Mouse (Mus musculus) MEL (cell line): ENCODE results near the gene Coq6. TPM values are rescaled to one million over a fixed set of nuclear protein-coding genes. Genes with fewer than 3 reads are reported as not detected.

Experiments used
- DNase-seq: peaks from one replicate; pipeline ENCODE4 v3.0.0; 2011; ENCODE audit warnings: low read depth, low spot score
- H3K27ac ChIP-seq: 2 replicates; pipeline ENCODE4 v1.5.1; 2012; ENCODE audit warnings: low read depth, mild to moderate bottlenecking, control low read depth, low read length, moderate library complexity; ENCODE audit not compliant: control insufficient read depth
- H3K27me3 ChIP-seq, 2 experiments: fragments of 150-350 bp in 1 of 2; sonication (generic) in 1 of 2; 2 replicates each; pipeline ENCODE4 v1.6.1; 2012; ENCODE audit warnings: low read length in 2 of 2, mild to moderate bottlenecking in 2 of 2, improper control_type of control experiment in 1 of 2, moderate library complexity in 1 of 2; ENCODE audit not compliant: insufficient read depth in 2 of 2, control insufficient read depth in 1 of 2
- H3K36me3 ChIP-seq, 2 experiments: 2 replicates each; pipeline ENCODE4 v1.6.1; 2012 to 2014; ENCODE audit warnings: low read length in 2 of 2, improper control_type of control experiment in 1 of 2, inconsistent platforms in 1 of 2, mild to moderate bottlenecking in 1 of 2; ENCODE audit not compliant: insufficient read depth in 2 of 2, control insufficient read depth in 1 of 2
- H3K4me1 ChIP-seq, 2 experiments: fragments of 150-350 bp in 1 of 2; sonication (generic) in 1 of 2; 2 replicates each; pipeline ENCODE4 v1.6.1; 2012; ENCODE audit warnings: low read length in 2 of 2, improper control_type of control experiment in 1 of 2, mild to moderate bottlenecking in 1 of 2; ENCODE audit not compliant: insufficient read depth in 2 of 2, control insufficient read depth in 1 of 2
- H3K4me3 ChIP-seq, 2 experiments: fragments of 150-350 bp in 1 of 2; sonication (generic) in 1 of 2; 2 replicates each; pipeline ENCODE4 v1.5.1; 2012; ENCODE audit warnings: low read depth in 2 of 2, low read length in 2 of 2, mild to moderate bottlenecking in 2 of 2, moderate library complexity in 2 of 2, control low read depth in 1 of 2, improper control_type of control experiment in 1 of 2; ENCODE audit not compliant: control insufficient read depth in 1 of 2, insufficient read depth in 1 of 2
- H3K79me2 ChIP-seq: 2 replicates; pipeline ENCODE4 v1.6.1; 2012; ENCODE audit warnings: mild to moderate bottlenecking, low read length, moderate library complexity; ENCODE audit not compliant: control insufficient read depth, poor library complexity, insufficient read depth
- H3K9ac ChIP-seq: 2 replicates; pipeline ENCODE4 v1.6.1; 2012; ENCODE audit warnings: low read depth, mild to moderate bottlenecking, control low read depth, low read length, moderate library complexity; ENCODE audit not compliant: control insufficient read depth, poor library complexity, severe bottlenecking
- H3K9me3 ChIP-seq: fragments of 150-350 bp; sonication (generic); replicated peaks from 2 replicates; pipeline ENCODE4 v1.6.1; 2012; ENCODE audit warnings: mild to moderate bottlenecking, low read length, improper control_type of control experiment, moderate library complexity; ENCODE audit not compliant: insufficient read depth
- CTCF ChIP-seq, 3 experiments: IDR thresholded peaks in 2 of 3; conservative IDR thresholded peaks in 1 of 3; 2 replicates each; pipeline ENCODE4 v1.5.1; 2011 to 2012; ENCODE audit warnings: low read length in 3 of 3, low read depth in 2 of 3, mild to moderate bottlenecking in 2 of 3, improper control_type of control experiment in 1 of 3, inconsistent platforms in 1 of 3, mixed read lengths in 1 of 3, moderate library complexity in 1 of 3; ENCODE audit not compliant: control insufficient read depth in 1 of 3, insufficient read depth in 1 of 3, poor library complexity in 1 of 3, severe bottlenecking in 1 of 3
- EP300 ChIP-seq, 2 experiments: IDR thresholded peaks; 2 replicates each; pipeline ENCODE4 v1.6.1; 2011; ENCODE audit warnings: improper control_type of control experiment in 2 of 2, low read length in 2 of 2, low read depth in 1 of 2, mild to moderate bottlenecking in 1 of 2
- ETS1 ChIP-seq: IDR thresholded peaks from 2 replicates; pipeline ENCODE4 v1.6.1; 2012; ENCODE audit warnings: low read depth, mild to moderate bottlenecking, inconsistent platforms, low read length, improper control_type of control experiment, moderate library complexity
- MAFK ChIP-seq: IDR thresholded peaks from 2 replicates; pipeline ENCODE4 v1.6.1; 2011; ENCODE audit warnings: low read depth, mild to moderate bottlenecking, low read length, improper control_type of control experiment, borderline replicate concordance
- MAX ChIP-seq: IDR thresholded peaks from 2 replicates; pipeline ENCODE4 v1.6.1; 2011; ENCODE audit warnings: low read length, improper control_type of control experiment
- MAZ ChIP-seq: IDR thresholded peaks from 2 replicates; pipeline ENCODE4 v1.6.1; 2012; ENCODE audit warnings: low read depth, mild to moderate bottlenecking, inconsistent platforms, low read length, improper control_type of control experiment
- MEF2A ChIP-seq: IDR thresholded peaks from 2 replicates; pipeline ENCODE4 v1.6.1; 2014; ENCODE audit warnings: low read depth, mild to moderate bottlenecking, inconsistent platforms, low read length, improper control_type of control experiment; ENCODE audit not compliant: poor library complexity, insufficient replicate concordance, severe bottlenecking; ENCODE audit errors: extremely low read depth
- MXI1 ChIP-seq: IDR thresholded peaks from 2 replicates; pipeline ENCODE4 v1.6.1; 2011; ENCODE audit warnings: mild to moderate bottlenecking, low read depth, low read length, improper control_type of control experiment
- MYB ChIP-seq: IDR thresholded peaks from 2 replicates; pipeline ENCODE4 v1.6.1; 2011; ENCODE audit warnings: mild to moderate bottlenecking, low read depth, low read length, improper control_type of control experiment
- NELFE ChIP-seq: IDR thresholded peaks from 2 replicates; pipeline ENCODE4 v1.6.1; 2011; ENCODE audit warnings: low read depth, low read length, improper control_type of control experiment
- RAD21 ChIP-seq: IDR thresholded peaks from 2 replicates; pipeline ENCODE4 v1.6.1; 2011; ENCODE audit warnings: mild to moderate bottlenecking, low read depth, low read length, improper control_type of control experiment
- RCOR1 ChIP-seq: IDR thresholded peaks from 2 replicates; pipeline ENCODE4 v1.6.1; 2012; ENCODE audit warnings: low read depth, mild to moderate bottlenecking, inconsistent platforms, low read length, improper control_type of control experiment
- SIN3A ChIP-seq: IDR thresholded peaks from 2 replicates; pipeline ENCODE4 v1.6.1; 2012; ENCODE audit warnings: low read length, improper control_type of control experiment, inconsistent platforms
- SMC3 ChIP-seq: IDR thresholded peaks from 2 replicates; pipeline ENCODE4 v1.6.1; 2011; ENCODE audit warnings: low read depth, low read length, improper control_type of control experiment
- TBP ChIP-seq: IDR thresholded peaks from 2 replicates; pipeline ENCODE4 v1.8.0; 2011; ENCODE audit warnings: low read depth, low read length, improper control_type of control experiment
- ZKSCAN1 ChIP-seq: IDR thresholded peaks from 2 replicates; pipeline ENCODE4 v1.6.1; 2012; ENCODE audit warnings: low read depth, mild to moderate bottlenecking, inconsistent platforms, low read length, improper control_type of control experiment, moderate library complexity
- polyA plus RNA-seq, 2 experiments: library from polyadenylated mRNA; stranded (reverse) in 1 of 2; unstranded in 1 of 2; fragments of >175 nt in 1 of 2; fragments of >200 nt in 1 of 2; gene quantifications; 2 replicates each; pipeline versions ENCODE4 v1.2.1 to v1.2.4; 2012; ENCODE audit warnings: low replicate concordance in 2 of 2, low read depth in 1 of 2; ENCODE audit not compliant: insufficient read length in 2 of 2, insufficient read depth in 1 of 2, missing spikeins in 1 of 2
- total RNA-seq: library from RNA; depleted of rRNA; stranded (reverse); fragments of 300-350 nt; gene quantifications from 2 replicates; pipeline ENCODE4 v1.2.3, GENCODE M21; 2012

Gene Coq6
- total and polyA plus RNA-seq, 3 experiments: 35.2 to 47.1 TPM; not detected in 1

DNA sequence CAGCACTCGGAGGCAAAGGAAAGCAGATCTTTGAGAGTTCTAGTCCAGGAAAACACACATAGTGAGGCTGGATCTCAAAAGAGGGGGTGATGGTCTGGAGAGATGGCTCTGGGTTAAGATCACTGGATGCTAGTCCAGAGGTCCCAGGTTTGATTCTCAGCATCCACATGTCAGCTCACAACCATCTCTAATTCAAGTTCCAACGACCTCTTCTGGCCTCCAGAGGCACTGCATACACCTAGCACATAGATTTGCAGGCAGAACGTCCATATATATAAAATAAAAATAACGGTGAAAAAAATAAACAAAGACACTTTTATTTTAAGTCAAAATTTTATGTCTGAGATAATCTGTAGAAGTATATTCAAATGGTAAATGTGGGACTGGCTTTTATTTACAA is 45.8 kb downstream of the Coq6 start:
- Histone ChIP-seq H3K36me3 (peaks cover 0 to 8% of the 10 kb centered on the region in 2 experiments; a peak in 3 of 4 replicates), H3K27ac (no peak overlapping the region), H3K4me3 (peak overlapping the region in 1 of 2 experiments; percentile 94; a peak in 2 of 4 replicates), H3K4me1 (peaks cover 4 to 8% of the 10 kb centered on the region in 2 experiments; a peak in 3 of 4 replicates), H3K9me3 (no peaks in the 10 kb centered on the region), H3K27me3 (no peaks in the 10 kb centered on the region), H3K9ac (no peak overlapping the region), H3K79me2 (no peaks in the 10 kb centered on the region; the same call in 1 of the 2 replicates)
- TF ChIP-seq MEF2A (no peak), MXI1 (no peak), RAD21 (peak; percentile 9), SMC3 (peak; percentile 21; the same call in 1 of the 2 replicates), CTCF (IDR thresholded peaks at IDR 0.05 in 2 of 3, conservative IDR thresholded peaks at IDR 0.05 in 1 of 3; ENCODE audit: control insufficient read depth in 1 of 3, insufficient read depth in 1 of 3, low read depth in 2 of 3, low read length in 3 of 3, poor library complexity in 1 of 3, severe bottlenecking in 1 of 3) (peak in 2 of 3 experiments; percentile 22 to 32; a peak in 2 of 6 replicates)
- peak; percentile 52 for DNase-seq

- no peaks in the 10 kb centered on the region for H3K9me3 ChIP-seq
- H3K36me3 ChIP-seq: peaks cover 0 to 8% of the 10 kb centered on the region in 2 experiments; a peak in 2 of 4 replicates
- peak; percentile 86 for DNase-seq
- H3K79me2 ChIP-seq: no peaks in the 10 kb centered on the region; the same call in 1 of the 2 replicates
- H3K9ac ChIP-seq: peak overlapping the region; percentile 76
- H3K27me3 ChIP-seq: no peaks in the 10 kb centered on the region
- peak overlapping the region; percentile 68 for H3K27ac ChIP-seq
- TF ChIP-seq ZKSCAN1 (no peak), ETS1 (0 out of 2 replicates have a peak, but pooled peaks have one; percentile 33), MYB (peak; percentile 28; the same call in 1 of the 2 replicates), SIN3A (peak; percentile 80), MAZ (peak; percentile 82; the same call in 1 of the 2 replicates), MAFK (no peak), MAX (0 out of 2 replicates have a peak, but pooled peaks have one; percentile 4), EP300 (IDR thresholded peaks at IDR 0.05; ENCODE audit: low read depth in 1 of 2, low read length in 2 of 2) (peak; percentile 33 to 43; a peak in 3 of 4 replicates), NELFE (no peak), CTCF (IDR thresholded peaks at IDR 0.05 in 2 of 3, conservative IDR thresholded peaks at IDR 0.05 in 1 of 3; ENCODE audit: control insufficient read depth in 1 of 3, insufficient read depth in 1 of 3, low read depth in 2 of 3, low read length in 3 of 3, poor library complexity in 1 of 3, severe bottlenecking in 1 of 3) (no peak), TBP (peak; percentile 27; the same call in 1 of the 2 replicates), RCOR1 (peak; percentile 69)
- H3K4me1 ChIP-seq: peaks cover 4 to 8% of the 10 kb centered on the region in 2 experiments; a peak in 3 of 4 replicates
- peak overlapping the region; percentile 67 to 94 for H3K4me3 ChIP-seq
These were observed 46.7 kb downstream of the Coq6 start for GRCm38 (mm10) chr12:84407874-84408818.
